Mouse (Mus musculus): ENCODE results near the gene Abi1.

DNA sequence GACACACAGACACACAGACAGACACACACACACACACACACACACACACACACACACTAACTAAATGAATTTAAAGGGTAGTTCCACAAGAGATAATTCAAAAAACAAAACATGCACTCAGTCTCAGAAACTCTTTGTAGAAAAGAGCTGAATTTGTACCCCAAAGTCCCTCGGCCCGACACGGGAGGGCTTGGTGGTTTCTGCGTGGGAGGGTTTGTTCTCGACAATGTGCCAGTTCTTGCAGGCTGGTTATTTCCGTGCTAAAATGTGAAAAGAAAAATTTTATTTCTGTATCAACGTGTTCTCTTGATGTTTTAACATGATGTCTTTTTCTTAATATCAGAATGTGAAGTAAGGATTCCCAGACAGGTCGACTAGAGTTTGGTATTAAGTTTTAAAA lies 77.8 kb downstream of the Abi1 start:
- TF ChIP-seq CTCF (IDR thresholded peaks at IDR 0.05; ENCODE audit: control insufficient read depth, insufficient read depth, low read length) (no peak), POLR2A (IDR thresholded peaks at IDR 0.05; ENCODE audit: borderline replicate concordance, control insufficient read depth, low read depth, low read length) (no peak)
